Mouse (Mus musculus): Measurements from ENCODE around the gene Sspo.
A peak's percentile ranks its signal among the peaks of the same experiment; 100 is the strongest.

The Sspo gene

DNA sequence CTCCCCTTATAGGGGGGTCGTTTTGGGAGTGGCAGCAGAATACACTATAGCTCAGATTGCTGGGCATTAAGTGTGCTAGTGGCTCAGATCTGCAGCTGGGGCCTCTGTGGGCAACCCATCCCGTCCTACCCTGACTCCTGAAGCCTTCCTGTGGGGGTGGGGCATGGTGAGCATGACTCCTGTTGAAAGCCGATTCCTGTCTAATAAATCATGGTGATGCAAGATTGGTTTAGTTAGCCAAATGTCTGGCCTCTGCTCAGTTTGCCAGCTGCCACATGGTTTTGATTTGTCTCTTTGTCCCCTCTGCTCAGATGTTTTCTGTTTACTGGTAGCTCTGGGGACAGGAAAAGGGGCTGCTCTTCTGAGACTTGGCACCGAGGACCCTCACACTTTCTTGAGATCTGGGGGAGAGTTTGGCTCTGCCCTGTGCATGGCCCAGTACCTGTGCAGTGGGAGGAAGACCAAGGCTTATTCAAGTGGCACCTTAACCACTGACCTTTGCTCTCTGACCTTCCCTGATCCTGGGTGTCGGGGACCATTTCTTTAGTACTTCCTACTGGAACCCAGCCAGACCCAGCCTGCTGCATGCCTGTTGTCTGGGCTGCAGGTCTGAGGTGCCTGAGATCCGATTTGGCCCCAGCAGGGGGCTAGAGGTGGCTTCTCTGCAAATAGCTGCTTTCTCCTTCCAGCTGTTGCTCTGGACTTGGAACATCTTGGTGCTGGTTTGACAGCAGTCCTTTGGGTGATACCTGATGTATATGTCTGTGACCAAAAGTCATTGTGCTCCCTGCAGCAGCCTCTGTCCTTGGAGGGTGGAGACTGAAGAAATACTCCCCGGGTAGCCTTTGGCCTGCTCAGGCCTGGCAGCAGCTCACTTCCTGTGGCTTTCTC is 93.8 kb downstream of the Sspo start:
- DNase-seq, result peak; percentile 45 to 55

GRCm38 (mm10) chr6:48542631-48543030 is 94.6 kb downstream of the Sspo start:
- no peak for DNase-seq

GRCm38 (mm10) chr6:48545251-48545650 is 97.2 kb downstream of the Sspo start:
- DNase-seq, result no peak

GRCm38 (mm10) chr6:48546271-48546670 is 98.2 kb downstream of the Sspo start:
- DNase-seq, result peak in 1 of 2 experiments; percentile 54

GRCm38 (mm10) chr6:48546858-48547257 is 98.8 kb downstream of the Sspo start:
- DNase-seq, result no peak

DNA sequence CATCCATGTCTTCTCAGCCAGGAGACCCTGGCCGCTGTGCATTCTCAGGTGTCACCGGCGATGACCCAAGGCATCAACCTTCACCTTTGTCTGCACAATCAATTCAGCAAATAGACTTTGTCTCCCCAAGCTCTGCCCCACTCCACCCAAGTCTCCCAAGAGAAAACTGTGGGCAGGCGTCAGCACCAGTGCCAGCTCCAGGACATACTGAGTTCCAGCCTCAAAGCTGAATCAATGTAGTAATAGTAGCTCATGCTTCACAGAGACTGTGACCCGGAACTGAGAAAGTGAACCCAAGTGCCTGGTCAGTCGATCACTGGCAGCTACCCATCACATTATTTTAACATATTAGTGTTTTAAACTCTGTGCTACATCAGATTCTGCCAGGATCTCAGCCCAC is 100.3 kb downstream of the Sspo start:
- no peak for DNase-seq
